Mouse (Mus musculus) liver, postnatal 0 days (tissue): ENCODE measurements around the gene Cul7. TPM values are rescaled to one million over a fixed set of nuclear protein-coding genes. Genes with fewer than 3 reads are reported as not detected.

ENCODE experiments used
- ATAC-seq: fragments of 200-750 bp; cut with Nextera tagmentation; 2 replicates; pipeline ENCODE4 v1.8.0; 2017; ENCODE audit warnings: mild to moderate bottlenecking, moderate library complexity
- DNase-seq: peaks from one replicate; pipeline ENCODE4 v3.0.0-alpha.2; 2016
- H3K27ac ChIP-seq: fragments of 300-500 bp; sonication (generic); 2 replicates; pipeline ENCODE4 v1.5.1; 2014; ENCODE audit warnings: antibody characterized with exemption, moderate library complexity, mild to moderate bottlenecking, low read depth
- H3K27me3 ChIP-seq: fragments of 300-500 bp; sonication (generic); 2 replicates; pipeline ENCODE4 v1.6.1; 2014; ENCODE audit warnings: low read length, control low read depth, mixed read lengths; ENCODE audit not compliant: insufficient read depth
- H3K36me3 ChIP-seq: fragments of 300-500 bp; sonication (generic); replicated peaks from 2 replicates; pipeline ENCODE4 v1.6.1; 2014; ENCODE audit warnings: mild to moderate bottlenecking, control low read depth, low read length, moderate library complexity, mixed read lengths; ENCODE audit not compliant: insufficient read depth
- H3K4me1 ChIP-seq: fragments of 300-500 bp; sonication (generic); 2 replicates; pipeline ENCODE4 v1.6.1; 2014; ENCODE audit warnings: antibody characterized with exemption, mild to moderate bottlenecking, control low read depth; ENCODE audit not compliant: insufficient read depth
- H3K4me2 ChIP-seq: fragments of 300-500 bp; sonication (generic); 2 replicates; pipeline ENCODE4 v1.6.1; 2014; ENCODE audit warnings: low read depth, mild to moderate bottlenecking, low read length, moderate library complexity, mixed read lengths
- H3K4me3 ChIP-seq: fragments of 300-500 bp; sonication (generic); 2 replicates; pipeline ENCODE4 v1.5.1; 2014; ENCODE audit warnings: low read depth, low read length
- H3K9ac ChIP-seq: fragments of 300-500 bp; sonication (generic); replicated peaks from 2 replicates; pipeline ENCODE4 v1.6.1; 2014; ENCODE audit warnings: mild to moderate bottlenecking, moderate library complexity
- H3K9me3 ChIP-seq: fragments of 300-500 bp; sonication (generic); 2 replicates; pipeline ENCODE4 v1.6.1; 2016; ENCODE audit warnings: mild to moderate bottlenecking, control low read depth, low read length, mixed read lengths
- CTCF ChIP-seq: sonication (generic); IDR thresholded peaks from 2 replicates; pipeline ENCODE4 v1.5.1; 2016; ENCODE audit warnings: antibody characterized with exemption, low read depth
- EP300 ChIP-seq: IDR thresholded peaks from 2 replicates; pipeline ENCODE4 v1.6.1; 2016; ENCODE audit warnings: antibody characterized with exemption, low read depth, mild to moderate bottlenecking
- WGBS: fragments of 180-500 bp; shearing (Covaris S2); extraction: QIAGEN DNeasy Blood & Tissue Kit; methylation state at CpG from one replicate; pipeline ENCODE4 v1.1.7; 2014; ENCODE audit not compliant: insufficient replicate concordance; 5-methylcytosine and 5-hydroxymethylcytosine counted together
- polyA plus RNA-seq: library from polyadenylated mRNA; unstranded; fragments of >200 nt; fragmentation: Nextera tagmentation; extraction: Ambion mirVana; gene quantifications from 2 replicates; pipeline ENCODE4 v1.2.1, GENCODE M21; 2015

Gene Cul7
- polyA plus RNA-seq, 1 experiment from 2014 or later: 6.2 TPM

- Histone ChIP-seq H3K4me2 (peak overlapping the region; percentile 35), H3K4me3 (no peak overlapping the region), H3K36me3 (no peaks in the 10 kb centered on the region), H3K9ac (no peak overlapping the region), H3K4me1 (peaks cover 31% of the 10 kb centered on the region), H3K9me3 (no peaks in the 10 kb centered on the region), H3K27me3 (0 out of 2 replicates have a peak, but pooled peaks cover 5% of the 10 kb centered on the region), H3K27ac (peak overlapping the region; percentile 12; the same call in 1 of the 2 replicates)
- no peak for DNase-seq
- TF ChIP-seq CTCF (no peak), EP300 (no peak)
- no peak for ATAC-seq
- WGBS: 68% methylated on average over 12 of the region's 12 CpGs
Observed at GRCm38 (mm10) chr17:46624598-46624997, 25.5 kb upstream of the Cul7 start.

- no peak overlapping the region for H3K4me2 ChIP-seq
- DNase-seq: no peak
- ATAC-seq: no peak
- peaks cover 25% of the 10 kb centered on the region for H3K4me1 ChIP-seq
- peaks cover 8% of the 10 kb centered on the region; the same call in 1 of the 2 replicates for H3K36me3 ChIP-seq
- no peak overlapping the region for H3K27ac ChIP-seq
- WGBS: 64% methylated on average over 6 of the region's 6 CpGs
- no peak overlapping the region for H3K9ac ChIP-seq
- H3K4me3 ChIP-seq: no peak overlapping the region
- TF ChIP-seq EP300 (no peak), CTCF (no peak)
- 0 out of 2 replicates have a peak, but pooled peaks cover 5% of the 10 kb centered on the region for H3K27me3 ChIP-seq
- H3K9me3 ChIP-seq: no peaks in the 10 kb centered on the region
Observed at GRCm38 (mm10) chr17:46627409-46627808, 22.7 kb upstream of the Cul7 start.

DNA sequence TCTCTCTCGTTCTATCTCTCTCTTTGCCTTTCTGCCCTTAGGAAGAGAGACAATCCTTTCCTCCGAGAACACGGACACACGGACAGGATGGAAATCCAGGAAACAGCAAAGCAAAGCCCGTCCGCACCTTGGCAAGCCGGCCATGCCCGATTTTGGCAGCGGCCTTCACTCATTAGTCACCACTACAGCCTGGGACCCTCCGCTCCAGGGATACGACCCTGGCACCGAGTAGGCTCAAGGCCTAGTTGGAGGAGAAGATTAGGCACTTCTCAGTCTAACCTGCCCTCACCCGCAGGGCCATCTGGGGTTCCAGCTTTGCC is 21.7 kb upstream of the Cul7 start:
- Histone ChIP-seq H3K4me3 (peak overlapping the region; percentile 66), H3K27me3 (0 out of 2 replicates have a peak, but pooled peaks cover 5% of the 10 kb centered on the region), H3K4me2 (peak overlapping the region; percentile 92)

DNA sequence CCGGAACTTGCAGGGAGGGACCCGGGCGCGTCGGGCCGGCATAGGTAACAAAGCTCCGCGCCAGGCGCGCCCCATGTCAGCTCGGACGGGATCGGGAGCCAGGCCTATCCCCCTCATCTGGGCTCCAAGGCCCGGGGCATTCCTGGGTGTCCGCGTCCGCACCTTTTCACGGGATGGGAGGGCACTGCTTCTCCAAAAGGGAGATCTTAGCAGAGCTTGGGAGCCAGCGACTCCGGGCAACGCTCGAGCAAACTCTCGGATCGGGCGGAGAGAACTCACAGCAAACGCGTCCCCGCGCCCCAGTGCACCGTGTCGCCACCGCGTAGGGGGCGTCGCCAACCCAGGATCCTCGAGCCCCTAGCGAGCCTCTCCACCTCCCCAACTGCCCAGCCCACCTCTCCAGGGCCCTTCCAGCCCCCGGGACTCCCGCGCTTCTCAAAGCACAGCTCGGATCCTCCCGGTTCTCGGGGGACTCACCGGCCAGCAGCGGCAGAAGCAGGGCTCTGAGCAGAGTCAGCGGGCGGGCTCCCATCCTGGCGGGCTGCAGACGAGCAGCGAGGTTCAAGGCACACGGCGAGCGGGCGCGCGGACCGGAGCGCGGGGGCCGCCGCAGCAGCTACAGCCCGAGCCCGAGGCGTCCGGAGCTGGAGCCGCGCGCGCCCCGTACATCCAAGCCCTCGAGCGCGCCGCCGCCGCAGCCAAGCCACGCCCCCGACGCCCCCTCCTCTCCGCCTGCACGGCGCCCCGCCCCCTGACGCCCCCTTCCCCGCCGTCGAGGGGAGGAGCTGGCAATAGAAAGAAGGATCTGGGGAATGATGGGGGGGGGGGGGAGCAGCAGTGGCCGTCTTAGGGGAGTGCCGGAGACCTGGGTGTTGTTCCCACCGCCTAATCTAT is 21.1 kb upstream of the Cul7 start, which contains the start of gene Ptk7:
TSS of gene Ptk7 (minus strand) at position 714 of the 894 bp plus-strand sequence.
- Histone ChIP-seq H3K9ac (peak within 1 kb of the TSS; percentile 76), H3K4me2 (peak within 1 kb of the TSS; percentile 92), H3K27me3 (0 out of 2 replicates have a peak, but pooled peaks cover 5% of the 10 kb centered on the region), H3K36me3 (peaks cover 19% of the 10 kb centered on the region), H3K4me3 (peak within 1 kb of the TSS; percentile 66), H3K4me1 (peaks cover 17% of the 10 kb centered on the region), H3K27ac (peak within 1 kb of the TSS; percentile 57), H3K9me3 (no peaks in the 10 kb centered on the region)
- WGBS: 4% methylated on average over 71 of the region's 90 CpGs
- ATAC-seq: peak; percentile 47
- peak; percentile 57 for DNase-seq
- TF ChIP-seq CTCF (no peak), EP300 (no peak)

More for the DNA sequence above, 21.7 kb upstream of the Cul7 start:
- H3K36me3 ChIP-seq: peaks cover 18% of the 10 kb centered on the region
- peaks cover 20% of the 10 kb centered on the region for H3K4me1 ChIP-seq
- no peaks in the 10 kb centered on the region for H3K9me3 ChIP-seq
- ATAC-seq (no peak), DNase-seq (no peak)
- H3K27ac ChIP-seq: no peak overlapping the region
- TF ChIP-seq CTCF (no peak), EP300 (no peak)
- H3K9ac ChIP-seq: peak overlapping the region; percentile 76
- 3% methylated on average over 13 of the region's 13 CpGs for WGBS

DNA sequence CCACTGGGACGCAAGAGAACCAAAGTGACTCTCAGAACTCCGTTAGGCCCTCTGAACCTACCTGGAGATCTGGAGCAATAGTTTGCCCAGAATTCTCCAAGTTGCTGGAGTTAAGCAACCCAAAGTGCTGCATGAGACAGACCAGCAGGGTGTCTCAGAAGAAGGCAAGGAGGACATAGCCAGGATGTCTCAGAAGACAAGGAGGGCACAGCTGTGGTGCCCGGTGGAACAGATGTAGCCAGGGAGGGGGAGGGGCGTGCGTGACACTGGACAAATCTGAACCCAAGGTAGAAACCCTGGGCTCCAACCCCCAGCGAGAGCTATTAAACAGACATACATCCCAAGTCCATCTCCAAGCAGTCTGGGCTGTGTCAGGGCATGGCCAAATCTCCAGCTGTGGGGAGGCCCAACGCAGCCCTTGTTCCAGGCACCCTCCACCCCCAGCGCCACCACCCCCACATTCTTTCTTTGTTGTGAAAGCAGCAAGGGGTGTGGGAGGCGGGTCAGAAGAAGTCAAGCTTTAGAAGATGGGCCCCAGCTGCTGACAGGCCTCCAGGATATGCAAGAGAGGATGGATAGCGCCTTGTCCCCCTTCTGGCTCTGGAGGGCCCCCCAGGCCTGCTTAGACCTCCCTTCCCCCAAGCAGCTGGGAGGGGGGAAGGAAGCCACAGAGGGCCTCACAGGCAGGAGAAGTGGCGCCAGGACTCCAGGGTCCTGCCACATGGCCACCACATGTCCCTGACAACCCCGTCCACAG is 20.3 kb upstream of the Cul7 start:
- TF ChIP-seq EP300 (no peak), CTCF (no peak)
- peak overlapping the region; percentile 66 for H3K4me3 ChIP-seq
- peak overlapping the region; percentile 92 for H3K4me2 ChIP-seq
- DNase-seq: no peak
- WGBS: 14% methylated on average over 12 of the region's 12 CpGs
- H3K27ac ChIP-seq: peak overlapping the region; percentile 57; the same call in 1 of the 2 replicates
- H3K9ac ChIP-seq: no peak overlapping the region
- peak; percentile 32; the same call in 1 of the 2 replicates for ATAC-seq
- peaks cover 16% of the 10 kb centered on the region; the same call in 1 of the 2 replicates for H3K4me1 ChIP-seq
- 0 out of 2 replicates have a peak, but pooled peaks cover 5% of the 10 kb centered on the region for H3K27me3 ChIP-seq
- H3K36me3 ChIP-seq: peaks cover 19% of the 10 kb centered on the region
- no peaks in the 10 kb centered on the region for H3K9me3 ChIP-seq
